Mouse (Mus musculus): ENCODE results near the gene C8b.

The C8b gene

DNA sequence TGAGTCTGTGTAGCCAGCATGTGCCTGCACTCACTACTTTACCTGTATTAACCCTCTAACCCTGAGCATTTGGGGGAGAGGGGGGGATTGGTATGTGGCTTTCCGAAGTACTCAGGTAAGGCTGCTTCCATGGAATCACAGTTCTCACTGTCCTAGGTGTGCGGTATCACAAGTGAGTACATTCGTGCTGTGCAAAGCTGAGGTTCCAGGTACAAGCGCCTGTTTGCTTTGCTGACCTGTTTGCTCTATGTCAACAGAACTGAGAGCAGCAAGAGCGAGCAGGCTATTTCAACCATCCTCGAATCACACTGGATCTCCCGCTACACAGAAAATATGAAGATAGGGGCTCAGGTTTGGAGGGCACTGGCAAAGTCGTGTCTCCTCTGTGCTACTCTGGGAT lies at the start of gene C8b:
TSS of gene C8b (plus strand) at position 253 of the 400 bp plus-strand sequence.
- no peak for DNase-seq (ENCODE audit: low spot score)

- DNase-seq (ENCODE audit: low spot score), result no peak
Observed at GRCm38 (mm10) chr4:104716506-104716905, 49.6 kb upstream of the C8b start.

- no peak for DNase-seq (ENCODE audit: low spot score)
Observed at GRCm38 (mm10) chr4:104718973-104719795, 46.9 kb upstream of the C8b start.

- DNase-seq (ENCODE audit: low spot score), result no peak
Observed at GRCm38 (mm10) chr4:104723527-104724045, 42.5 kb upstream of the C8b start.

- DNase-seq (ENCODE audit: low spot score), result no peak
Observed at GRCm38 (mm10) chr4:104724258-104724657, 41.9 kb upstream of the C8b start.

DNA sequence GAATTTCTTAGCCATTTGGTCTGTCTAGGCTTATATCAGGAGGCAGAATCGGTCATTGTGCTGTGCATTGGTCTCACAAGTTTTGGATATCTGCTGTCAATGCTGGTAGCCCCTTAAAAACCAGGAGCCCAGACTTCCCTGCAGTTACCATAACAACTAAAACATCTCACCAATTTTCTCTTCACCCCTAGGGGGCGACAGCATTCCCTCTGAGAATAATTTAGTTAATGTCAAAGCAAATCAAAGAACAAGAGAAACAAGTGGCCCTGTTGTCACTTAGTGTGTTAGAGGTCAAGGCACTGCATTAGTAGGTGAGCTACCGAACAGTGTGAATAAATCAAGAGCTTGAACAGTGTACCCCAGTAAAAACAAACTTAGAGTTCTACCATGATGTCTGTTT lies 40.4 kb upstream of the C8b start:
- no peak for DNase-seq (ENCODE audit: low spot score)

- DNase-seq (ENCODE audit: low spot score), result no peak
Observed at GRCm38 (mm10) chr4:104729185-104729584, 36.9 kb upstream of the C8b start.

DNA sequence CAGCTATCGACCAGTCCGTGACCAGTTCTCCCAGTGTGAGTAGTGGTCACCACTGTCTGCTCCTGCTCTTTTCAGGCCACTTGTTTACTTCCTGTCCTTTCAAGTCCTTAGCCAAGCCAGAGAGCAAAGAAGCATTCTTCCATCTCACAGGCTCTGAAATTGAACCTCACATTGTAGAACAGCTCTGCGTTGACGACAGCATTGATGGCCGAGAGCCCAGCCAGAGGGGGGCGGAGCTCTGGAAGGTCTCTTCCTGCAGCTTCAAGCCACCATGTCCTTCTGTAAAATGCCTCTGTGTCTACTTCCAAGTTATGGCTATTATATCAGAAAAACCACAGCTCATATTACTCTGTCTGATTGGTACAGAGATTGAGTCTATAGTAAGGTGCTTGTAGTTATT lies 19.6 kb upstream of the C8b start:
- DNase-seq (ENCODE audit: low spot score), result no peak

DNA sequence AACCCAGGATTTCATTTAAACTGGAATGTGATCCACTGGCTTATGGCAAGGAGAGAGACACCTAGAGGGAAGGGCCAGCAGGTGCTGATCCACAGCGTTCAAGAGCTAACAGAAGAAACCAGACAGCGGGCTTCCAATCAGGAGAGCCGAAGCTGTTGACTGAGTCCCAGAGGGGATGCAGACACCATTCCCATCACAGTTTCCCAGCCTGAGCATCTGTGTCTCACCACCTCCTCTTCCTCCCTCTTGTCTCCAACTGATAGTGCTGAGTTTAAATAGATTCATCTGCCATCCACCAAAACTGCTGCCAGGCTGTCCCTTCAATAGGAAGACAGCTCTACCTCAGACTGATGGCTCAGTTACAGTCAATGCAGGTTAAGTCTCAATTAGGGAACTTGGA lies 12.0 kb upstream of the C8b start:
- no peak for DNase-seq (ENCODE audit: low spot score)

DNA sequence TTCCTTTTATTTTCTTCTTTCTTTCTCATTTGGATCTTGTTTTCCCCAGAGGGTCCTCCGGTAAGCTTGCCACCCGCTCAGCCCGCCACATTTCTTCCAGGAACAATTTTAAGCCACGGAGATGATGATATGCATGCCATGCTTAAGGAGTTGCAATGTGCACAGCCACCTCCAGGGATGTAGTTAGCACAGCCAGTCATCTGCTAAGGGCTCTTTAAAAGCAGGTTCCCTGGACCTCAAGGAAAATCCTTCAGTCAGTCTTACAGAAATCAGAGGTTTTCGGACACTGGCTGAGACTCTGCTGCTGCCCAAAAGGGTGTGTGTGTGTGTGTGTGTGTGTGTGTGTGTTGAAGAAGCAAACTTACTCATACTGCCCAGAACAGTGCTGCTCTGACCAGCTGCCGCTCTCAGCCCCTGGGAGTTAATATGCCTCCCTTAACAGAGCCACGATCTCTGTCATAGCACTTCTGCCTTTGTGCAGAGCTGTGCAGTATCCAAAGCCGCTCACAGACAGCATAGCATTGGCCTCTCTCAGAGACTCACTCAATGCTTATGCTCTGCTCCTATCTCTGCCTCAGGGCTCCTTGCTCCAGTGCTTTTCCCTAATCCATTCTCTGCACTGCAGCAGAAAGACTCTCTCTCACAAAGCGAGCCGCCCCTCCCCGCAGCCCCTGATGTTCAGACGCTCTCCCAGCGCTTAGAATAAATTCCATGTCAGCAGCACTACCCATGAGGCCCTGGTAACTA lies 5.1 kb upstream of the C8b start:
- no peak for DNase-seq (ENCODE audit: low spot score)

GRCm38 (mm10) chr4:104768190-104768589 lies 2.1 kb downstream of the C8b start:
- no peak for DNase-seq (ENCODE audit: low spot score)

DNA sequence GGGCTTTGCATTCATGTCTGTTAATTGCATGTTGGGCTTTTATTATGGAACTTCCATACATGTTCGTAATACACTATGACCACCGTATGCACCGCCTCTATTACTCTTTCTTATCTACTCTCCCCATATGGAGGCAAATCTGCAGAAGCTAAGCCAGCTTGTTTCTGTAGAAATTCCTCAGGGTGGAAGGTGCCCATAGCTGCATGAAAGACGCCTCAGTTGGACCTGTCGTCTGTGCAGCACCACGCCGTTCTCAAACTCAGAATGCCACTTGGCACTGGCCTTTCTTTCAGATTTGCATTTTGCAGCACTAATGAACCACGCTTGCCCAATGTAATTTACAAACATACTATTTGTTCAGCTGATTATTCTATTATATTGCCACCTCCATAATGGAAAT lies 3.5 kb downstream of the C8b start:
- no peak for DNase-seq (ENCODE audit: low spot score)

DNA sequence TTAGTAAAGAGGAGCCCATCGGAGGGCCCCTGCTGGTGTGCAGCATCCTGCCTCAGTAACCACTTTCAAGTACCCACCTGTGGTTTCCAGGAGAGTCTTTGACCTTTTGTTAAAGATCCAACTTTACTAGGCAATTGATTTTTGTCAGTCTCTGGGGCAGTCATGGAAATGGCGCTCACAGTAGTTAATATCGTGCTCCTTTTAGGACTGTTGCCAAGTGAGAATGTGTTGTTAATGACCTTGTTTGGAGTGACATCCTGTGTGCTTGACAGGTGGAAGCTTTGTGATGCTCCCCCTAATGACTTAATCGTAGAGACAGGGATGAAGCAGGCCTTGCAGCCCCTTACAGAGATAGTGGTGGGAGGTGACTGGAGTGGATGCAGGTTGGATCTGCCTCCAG lies 4.2 kb downstream of the C8b start:
- DNase-seq (ENCODE audit: low spot score), result no peak

GRCm38 (mm10) chr4:104775601-104776000 lies 9.5 kb downstream of the C8b start:
- no peak for DNase-seq (ENCODE audit: low spot score)

GRCm38 (mm10) chr4:104779460-104779859 lies 13.3 kb downstream of the C8b start:
- DNase-seq (ENCODE audit: low spot score), result no peak

- DNase-seq (ENCODE audit: low spot score), result no peak
Observed at GRCm38 (mm10) chr4:104781441-104781840, 15.3 kb downstream of the C8b start.

GRCm38 (mm10) chr4:104782346-104782745 lies 16.2 kb downstream of the C8b start:
- DNase-seq (ENCODE audit: low spot score), result no peak

DNA sequence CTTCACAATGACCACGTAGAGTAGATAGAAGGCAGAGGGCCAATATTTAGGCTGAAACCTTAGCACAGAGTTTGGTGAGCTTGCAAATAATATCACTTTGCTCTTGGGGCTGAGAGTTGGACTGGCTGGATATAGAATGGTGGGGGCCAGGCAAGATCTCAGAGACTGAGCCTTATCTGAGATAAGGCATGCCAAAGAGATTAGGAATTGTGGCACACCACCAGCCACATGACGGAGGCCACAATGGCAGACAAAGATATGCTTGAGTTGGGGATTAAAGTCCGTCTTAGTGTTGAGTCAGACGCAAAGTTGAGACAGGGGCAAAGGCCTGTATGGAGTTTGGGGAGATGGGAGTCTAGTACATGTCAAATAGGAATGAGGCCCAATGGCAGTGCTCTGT lies 26.0 kb downstream of the C8b start:
- DNase-seq (ENCODE audit: low spot score), result no peak

GRCm38 (mm10) chr4:104798951-104799350 lies 32.8 kb downstream of the C8b start:
- DNase-seq (ENCODE audit: low spot score), result no peak

GRCm38 (mm10) chr4:104801625-104802024 lies 35.5 kb downstream of the C8b start:
- no peak for DNase-seq (ENCODE audit: low spot score)

DNA sequence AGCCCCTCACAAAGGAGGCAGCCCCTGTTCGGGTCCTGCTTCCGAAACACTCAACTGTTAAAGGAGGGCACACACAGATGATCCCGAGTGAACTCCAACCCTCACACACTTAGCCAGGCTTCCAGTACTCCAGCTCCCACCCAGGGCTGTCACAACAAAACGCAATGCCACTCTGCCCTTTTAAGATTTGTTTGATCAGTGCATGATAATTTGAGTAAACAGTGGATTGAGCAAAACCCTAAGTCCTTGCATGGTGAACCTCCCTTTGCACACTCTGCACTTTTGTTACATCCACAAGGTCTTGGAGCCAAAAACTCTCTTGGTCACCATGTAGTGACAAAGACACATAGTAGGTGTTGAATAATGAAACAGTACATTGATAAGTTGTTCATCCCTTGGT lies 38.0 kb downstream of the C8b start:
- DNase-seq (ENCODE audit: low spot score), result no peak

- DNase-seq (ENCODE audit: low spot score), result no peak
Observed at GRCm38 (mm10) chr4:104805414-104806257, 39.5 kb downstream of the C8b start.

Data from ovary, postnatal 36 days (tissue).